Mouse (Mus musculus): ENCODE measurements around the gene Rad23b. TPM values are rescaled to one million over a fixed set of nuclear protein-coding genes. Genes with fewer than 3 reads are reported as not detected.
"Not testable (repeated sequence)": the region's sequence is repeated elsewhere in the genome, so short reads cannot be mapped to it uniquely, and the experiment has no call there.

Rad23b gene
- total and polyA plus RNA-seq, 2 experiments from 2014 or later, result 95.9 to 222 TPM

- ATAC-seq (no peak), DNase-seq (no peak)
- WGBS, result 80% methylated on average over 11 of the region's 11 CpGs
- no peak overlapping the region for H3K9ac ChIP-seq
- H3K27ac ChIP-seq (ENCODE audit: low read depth, low read length), result no peak overlapping the region
- H3K4me3 ChIP-seq (ENCODE audit: low read depth, low read length), result no peak overlapping the region
- TF ChIP-seq CTCF (IDR thresholded peaks at IDR 0.05; ENCODE audit: low read depth), result no peak
- no peaks in the 10 kb centered on the region for H3K4me1 ChIP-seq (ENCODE audit: insufficient read depth)
- no peak overlapping the region for H3K4me2 ChIP-seq (ENCODE audit: low read depth)
- no peaks in the 10 kb centered on the region for H3K27me3 ChIP-seq (ENCODE audit: insufficient read depth, low read length)
- no peaks in the 10 kb centered on the region for H3K36me3 ChIP-seq (ENCODE audit: insufficient read depth)
- H3K9me3 ChIP-seq (ENCODE audit: low read length), result no peaks in the 10 kb centered on the region
Observed at GRCm38 (mm10) chr4:55328471-55328870, 21.4 kb upstream of the Rad23b start.

GRCm38 (mm10) chr4:55328928-55329327, 20.9 kb upstream of the Rad23b start:
- not testable (repeated sequence) for H3K4me1 ChIP-seq (ENCODE audit: insufficient read depth); H3K4me2 ChIP-seq (ENCODE audit: low read depth); H3K27ac ChIP-seq (ENCODE audit: low read depth, low read length); H3K4me3 ChIP-seq (ENCODE audit: low read depth, low read length); ATAC-seq; H3K27me3 ChIP-seq (ENCODE audit: insufficient read depth, low read length); H3K36me3 ChIP-seq (ENCODE audit: insufficient read depth); DNase-seq; H3K9ac ChIP-seq; H3K9me3 ChIP-seq (ENCODE audit: low read length)
- 92% methylated on average over 6 of the region's 7 CpGs for WGBS

GRCm38 (mm10) chr4:55329621-55330346, 20.1 kb upstream of the Rad23b start:
- H3K9ac ChIP-seq, result no peak overlapping the region
- ATAC-seq (no peak), DNase-seq (no peak)
- no peak overlapping the region for H3K27ac ChIP-seq (ENCODE audit: low read depth, low read length)
- H3K4me1 ChIP-seq (ENCODE audit: insufficient read depth), result no peaks in the 10 kb centered on the region
- no peak overlapping the region for H3K4me2 ChIP-seq (ENCODE audit: low read depth)
- H3K9me3 ChIP-seq (ENCODE audit: low read length), result no peaks in the 10 kb centered on the region
- no peak overlapping the region for H3K4me3 ChIP-seq (ENCODE audit: low read depth, low read length)
- TF ChIP-seq CTCF (IDR thresholded peaks at IDR 0.05; ENCODE audit: low read depth), result no peak
- H3K27me3 ChIP-seq (ENCODE audit: insufficient read depth, low read length), result no peaks in the 10 kb centered on the region
- no peaks in the 10 kb centered on the region for H3K36me3 ChIP-seq (ENCODE audit: insufficient read depth)
- 81% methylated on average over 8 of the region's 8 CpGs for WGBS

GRCm38 (mm10) chr4:55335030-55335770, 14.6 kb upstream of the Rad23b start:
- ATAC-seq (no peak), DNase-seq (no peak)
- H3K4me3 ChIP-seq (ENCODE audit: low read depth, low read length), result no peak overlapping the region
- H3K27me3 ChIP-seq (ENCODE audit: insufficient read depth, low read length), result no peaks in the 10 kb centered on the region
- TF ChIP-seq CTCF (IDR thresholded peaks at IDR 0.05; ENCODE audit: low read depth), result no peak
- no peak overlapping the region for H3K4me2 ChIP-seq (ENCODE audit: low read depth)
- H3K27ac ChIP-seq (ENCODE audit: low read depth, low read length), result no peak overlapping the region
- H3K36me3 ChIP-seq (ENCODE audit: insufficient read depth), result no peaks in the 10 kb centered on the region
- 73% methylated on average over 5 of the region's 5 CpGs for WGBS
- no peaks in the 10 kb centered on the region for H3K9me3 ChIP-seq (ENCODE audit: low read length)
- no peaks in the 10 kb centered on the region for H3K4me1 ChIP-seq (ENCODE audit: insufficient read depth)
- no peak overlapping the region for H3K9ac ChIP-seq

- H3K4me1 ChIP-seq (ENCODE audit: insufficient read depth), result no peaks in the 10 kb centered on the region
- 87% methylated on average over 1 of the region's 1 CpGs for WGBS
Observed at GRCm38 (mm10) chr4:55338905-55339304, 10.9 kb upstream of the Rad23b start.

GRCm38 (mm10) chr4:55339388-55339787, 10.5 kb upstream of the Rad23b start:
- no peak for TF ChIP-seq CTCF (IDR thresholded peaks at IDR 0.05; ENCODE audit: low read depth)
- H3K9me3 ChIP-seq (ENCODE audit: low read length), result no peaks in the 10 kb centered on the region
- H3K4me1 ChIP-seq (ENCODE audit: insufficient read depth), result no peaks in the 10 kb centered on the region
- DNase-seq (no peak), ATAC-seq (no peak)
- H3K36me3 ChIP-seq (ENCODE audit: insufficient read depth), result no peaks in the 10 kb centered on the region
- no peak overlapping the region for H3K4me2 ChIP-seq (ENCODE audit: low read depth)
- no peak overlapping the region for H3K27ac ChIP-seq (ENCODE audit: low read depth, low read length)
- no peak overlapping the region for H3K9ac ChIP-seq
- no peak overlapping the region for H3K4me3 ChIP-seq (ENCODE audit: low read depth, low read length)
- 78% methylated on average over 4 of the region's 4 CpGs for WGBS
- no peaks in the 10 kb centered on the region for H3K27me3 ChIP-seq (ENCODE audit: insufficient read depth, low read length)

More at GRCm38 (mm10) chr4:55338905-55339304, 10.9 kb upstream of the Rad23b start:
- no peak overlapping the region for H3K27ac ChIP-seq (ENCODE audit: low read depth, low read length)
- ATAC-seq, result no peak
- H3K9ac ChIP-seq, result no peak overlapping the region
- no peak for TF ChIP-seq CTCF (IDR thresholded peaks at IDR 0.05; ENCODE audit: low read depth)
- no peaks in the 10 kb centered on the region for H3K36me3 ChIP-seq (ENCODE audit: insufficient read depth)
- no peak for DNase-seq
- H3K4me2 ChIP-seq (ENCODE audit: low read depth), result no peak overlapping the region
- no peaks in the 10 kb centered on the region for H3K9me3 ChIP-seq (ENCODE audit: low read length)
- no peak overlapping the region for H3K4me3 ChIP-seq (ENCODE audit: low read depth, low read length)
- H3K27me3 ChIP-seq (ENCODE audit: insufficient read depth, low read length), result no peaks in the 10 kb centered on the region

GRCm38 (mm10) chr4:55341797-55342196, 8.0 kb upstream of the Rad23b start:
- no peak for ATAC-seq
- WGBS, result 95% methylated on average over 1 of the region's 1 CpGs
- H3K4me2 ChIP-seq (ENCODE audit: low read depth), result no peak overlapping the region

More at GRCm38 (mm10) chr4:55341797-55342196, 8.0 kb upstream of the Rad23b start:
- TF ChIP-seq CTCF (IDR thresholded peaks at IDR 0.05; ENCODE audit: low read depth), result no peak
- no peaks in the 10 kb centered on the region for H3K4me1 ChIP-seq (ENCODE audit: insufficient read depth)
- H3K9me3 ChIP-seq (ENCODE audit: low read length), result no peaks in the 10 kb centered on the region
- H3K4me3 ChIP-seq (ENCODE audit: low read depth, low read length), result no peak overlapping the region
- H3K27me3 ChIP-seq (ENCODE audit: insufficient read depth, low read length), result no peaks in the 10 kb centered on the region
- H3K36me3 ChIP-seq (ENCODE audit: insufficient read depth), result no peaks in the 10 kb centered on the region
- no peak overlapping the region for H3K27ac ChIP-seq (ENCODE audit: low read depth, low read length)
- H3K9ac ChIP-seq, result no peak overlapping the region
- no peak for DNase-seq

Measured in forebrain, postnatal 0 days (tissue).